Mouse (Mus musculus) layer of hippocampus, adult 8-10 months (tissue): ENCODE data around the gene Zfp931. TPM values are rescaled to one million over a fixed set of nuclear protein-coding genes. Genes with fewer than 3 reads are reported as not detected.

Experiments used
- total RNA-seq, 4 experiments: library from RNA; stranded (reverse); gene quantifications; 2 replicates each; pipeline ENCODE4 v1.2.4; 2022

The Zfp931 gene
- total RNA-seq, 4 experiments from 2014 or later: 23.3 to 36.1 (median 27.2) TPM

Other genes starting within 250 kb of the Zfp931 start
- 100 to 1,000 TPM; 119 to 179 (median 147) TPM for gene Gm14325, start 238.1 kb downstream of the Zfp931 start, total RNA-seq
- 10 to 100 TPM in 1 of 4 experiments, 1 to 10 TPM in 3; 5.4 to 10.4 (median 6.4) TPM for gene Gm14327, start 181.4 kb downstream of the Zfp931 start, total RNA-seq
- 1 to 10 TPM in 3 of 4 experiments, under 1 TPM in 1; 0.64 to 1.3 (median 1.1) TPM for gene Zfp972, start 152.9 kb downstream of the Zfp931 start, total RNA-seq
- gene Gm14326, start 121.2 kb downstream of the Zfp931 start, total RNA-seq: 10 to 100 TPM; 57.9 to 76.8 (median 68.9) TPM
- 10 to 100 TPM; 30.7 to 40.8 (median 31.1) TPM for gene Zfp971, start 55.2 kb downstream of the Zfp931 start, total RNA-seq
- 100 to 1,000 TPM; 123 to 135 (median 125) TPM for gene Phactr3, start 40.5 kb upstream of the Zfp931 start, total RNA-seq